Mouse (Mus musculus) C2C12 (cell line): ENCODE measurements around the gene Lama4.

Source experiments
- CEBPB ChIP-seq: IDR thresholded peaks from one replicate; pipeline ENCODE4 v1.6.1; 2011; ENCODE audit warnings: low read depth, mild to moderate bottlenecking, control low read depth, moderate library complexity
- CTCF ChIP-seq: IDR thresholded peaks from one replicate; pipeline ENCODE4 v1.5.1; 2011; ENCODE audit not compliant: control insufficient read depth, insufficient read depth, insufficient read length
- MYOG ChIP-seq: IDR thresholded peaks from one replicate; pipeline ENCODE4 v1.6.1; 2011; ENCODE audit not compliant: control insufficient read depth, insufficient read length; ENCODE audit errors: extremely low read depth
- USF1 ChIP-seq: IDR thresholded peaks from one replicate; pipeline ENCODE4 v1.6.1; 2011; ENCODE audit warnings: low read depth, mild to moderate bottlenecking, control low read depth, moderate library complexity

DNA sequence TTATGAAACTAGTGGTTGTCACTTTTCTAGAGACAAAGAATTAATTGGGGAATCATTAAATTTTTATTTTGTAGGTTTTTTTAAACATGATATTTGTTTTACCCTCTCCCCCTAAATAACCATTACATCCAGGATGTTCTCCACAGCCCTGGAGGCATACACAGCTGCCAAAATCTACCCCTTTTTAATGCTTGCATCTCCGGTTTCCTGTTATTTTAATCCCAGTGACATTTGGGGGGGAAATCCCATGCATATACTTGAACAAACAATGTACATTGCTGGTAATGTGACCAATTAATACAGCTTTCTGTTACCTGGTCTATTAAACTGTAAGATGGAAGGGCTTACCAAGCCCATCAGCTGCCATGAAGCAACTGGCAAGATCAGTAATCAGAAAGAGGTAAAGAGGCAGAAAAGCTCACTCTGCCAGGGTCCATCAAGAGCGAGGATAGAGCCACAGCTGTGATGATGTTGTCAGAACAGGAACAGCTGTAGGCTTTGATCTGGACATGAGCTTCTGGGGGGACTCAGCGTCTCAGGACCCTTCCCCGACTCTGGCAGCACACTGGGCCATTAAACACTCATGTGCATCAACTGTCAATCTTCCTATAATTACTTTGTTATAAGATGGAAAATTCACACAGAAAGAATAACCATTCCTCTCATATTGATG lies 41.3 kb downstream of the Lama4 start:
- no peak for TF ChIP-seq CTCF
- no peak for TF ChIP-seq USF1
- no peak for TF ChIP-seq CEBPB
- TF ChIP-seq MYOG: no peak
